Mouse (Mus musculus): Measurements from ENCODE around the gene Cfap61. TPM values are rescaled to one million over a fixed set of nuclear protein-coding genes. Genes with fewer than 3 reads are reported as not detected.
A peak's percentile ranks its signal among the peaks of the same experiment; 100 is the strongest.

Cfap61 gene
- polyA plus RNA-seq, 1 experiment from 2014 or later: 4.2 TPM

- Histone ChIP-seq H3K27ac (no peak overlapping the region), H3K9me3 (ENCODE audit: control insufficient read depth, low read length) (no peaks in the 10 kb centered on the region), H3K4me3 (replicated peaks; ENCODE audit: low read length) (no peak overlapping the region), H3K36me3 (replicated peaks; ENCODE audit: control insufficient read depth, insufficient read depth) (no peaks in the 10 kb centered on the region), H3K4me2 (replicated peaks) (no peak overlapping the region), H3K4me1 (replicated peaks; ENCODE audit: control insufficient read depth, insufficient read depth, low read length) (no peaks in the 10 kb centered on the region), H3K9ac (no peak overlapping the region), H3K27me3 (ENCODE audit: control insufficient read depth, insufficient read depth, low read length) (no peaks in the 10 kb centered on the region)
- ATAC-seq (ENCODE audit: low FRiP score) (no peak), DNase-seq (ENCODE audit: low spot score) (no peak)
- WGBS: 91% methylated on average over 6 of the region's 6 CpGs
Measured at GRCm38 (mm10) chr2:146134275-146134674, 199.7 kb downstream of the Cfap61 start.

- Histone ChIP-seq H3K4me2 (replicated peaks) (no peak overlapping the region), H3K4me3 (replicated peaks; ENCODE audit: low read length) (no peak overlapping the region), H3K9ac (no peak overlapping the region), H3K27ac (no peak overlapping the region), H3K36me3 (replicated peaks; ENCODE audit: control insufficient read depth, insufficient read depth) (no peaks in the 10 kb centered on the region), H3K27me3 (ENCODE audit: control insufficient read depth, insufficient read depth, low read length) (no peaks in the 10 kb centered on the region), H3K4me1 (replicated peaks; ENCODE audit: control insufficient read depth, insufficient read depth, low read length) (no peaks in the 10 kb centered on the region), H3K9me3 (ENCODE audit: control insufficient read depth, low read length) (no peaks in the 10 kb centered on the region)
- no peak for ATAC-seq (ENCODE audit: low FRiP score)
- WGBS: 66% methylated on average over 3 of the region's 3 CpGs
- DNase-seq (ENCODE audit: low spot score): no peak
Measured at GRCm38 (mm10) chr2:146140711-146141110, 206.1 kb downstream of the Cfap61 start.

GRCm38 (mm10) chr2:146147306-146147705, 212.7 kb downstream of the Cfap61 start:
- Histone ChIP-seq H3K4me2 (replicated peaks) (no peak overlapping the region), H3K27ac (no peak overlapping the region), H3K9ac (no peak overlapping the region), H3K27me3 (ENCODE audit: control insufficient read depth, insufficient read depth, low read length) (no peaks in the 10 kb centered on the region), H3K36me3 (replicated peaks; ENCODE audit: control insufficient read depth, insufficient read depth) (no peaks in the 10 kb centered on the region), H3K4me1 (replicated peaks; ENCODE audit: control insufficient read depth, insufficient read depth, low read length) (no peaks in the 10 kb centered on the region), H3K9me3 (ENCODE audit: control insufficient read depth, low read length) (no peaks in the 10 kb centered on the region), H3K4me3 (replicated peaks; ENCODE audit: low read length) (no peak overlapping the region)
- DNase-seq (ENCODE audit: low spot score) (no peak), ATAC-seq (ENCODE audit: low FRiP score) (no peak)
- WGBS: 88% methylated on average over 4 of the region's 4 CpGs

- Histone ChIP-seq H3K27ac (no peak overlapping the region), H3K4me3 (replicated peaks; ENCODE audit: low read length) (no peak overlapping the region), H3K27me3 (ENCODE audit: control insufficient read depth, insufficient read depth, low read length) (no peaks in the 10 kb centered on the region), H3K4me2 (replicated peaks) (no peak overlapping the region), H3K4me1 (replicated peaks; ENCODE audit: control insufficient read depth, insufficient read depth, low read length) (no peaks in the 10 kb centered on the region), H3K9ac (no peak overlapping the region), H3K36me3 (replicated peaks; ENCODE audit: control insufficient read depth, insufficient read depth) (no peaks in the 10 kb centered on the region), H3K9me3 (ENCODE audit: control insufficient read depth, low read length) (no peaks in the 10 kb centered on the region)
- no peak for ATAC-seq (ENCODE audit: low FRiP score)
- 95% methylated on average over 5 of the region's 5 CpGs for WGBS
- DNase-seq (ENCODE audit: low spot score): no peak
Measured at GRCm38 (mm10) chr2:146147801-146148200, 213.2 kb downstream of the Cfap61 start.

GRCm38 (mm10) chr2:146149206-146149974, 214.8 kb downstream of the Cfap61 start:
- no peak overlapping the region for H3K27ac ChIP-seq
- DNase-seq (ENCODE audit: low spot score) (no peak), ATAC-seq (ENCODE audit: low FRiP score) (no peak)
- no peak overlapping the region for H3K4me2 ChIP-seq (replicated peaks)
- no peak overlapping the region for H3K9ac ChIP-seq
- H3K27me3 ChIP-seq (ENCODE audit: control insufficient read depth, insufficient read depth, low read length): no peaks in the 10 kb centered on the region
- no peaks in the 10 kb centered on the region for H3K9me3 ChIP-seq (ENCODE audit: control insufficient read depth, low read length)
- H3K36me3 ChIP-seq (replicated peaks; ENCODE audit: control insufficient read depth, insufficient read depth): no peaks in the 10 kb centered on the region
- H3K4me3 ChIP-seq (replicated peaks; ENCODE audit: low read length): no peak overlapping the region
- no peaks in the 10 kb centered on the region for H3K4me1 ChIP-seq (replicated peaks; ENCODE audit: control insufficient read depth, insufficient read depth, low read length)
- WGBS: 88% methylated on average over 15 of the region's 15 CpGs

GRCm38 (mm10) chr2:146168017-146168803, 233.6 kb downstream of the Cfap61 start:
- H3K9ac ChIP-seq: no peak overlapping the region
- no peak overlapping the region for H3K4me3 ChIP-seq (replicated peaks; ENCODE audit: low read length)
- DNase-seq (ENCODE audit: low spot score) (peak; percentile 63), ATAC-seq (ENCODE audit: low FRiP score) (peak; percentile 83)
- WGBS: 28% methylated on average over 14 of the region's 14 CpGs
- no peaks in the 10 kb centered on the region for H3K9me3 ChIP-seq (ENCODE audit: control insufficient read depth, low read length)
- H3K27ac ChIP-seq: no peak overlapping the region
- H3K4me1 ChIP-seq (replicated peaks; ENCODE audit: control insufficient read depth, insufficient read depth, low read length): 0 out of 2 replicates have a peak, but pooled peaks cover 11% of the 10 kb centered on the region
- no peak overlapping the region for H3K4me2 ChIP-seq (replicated peaks)
- no peaks in the 10 kb centered on the region for H3K27me3 ChIP-seq (ENCODE audit: control insufficient read depth, insufficient read depth, low read length)
- H3K36me3 ChIP-seq (replicated peaks; ENCODE audit: control insufficient read depth, insufficient read depth): no peaks in the 10 kb centered on the region

- WGBS: 34% methylated on average over 7 of the region's 7 CpGs
- DNase-seq (ENCODE audit: low spot score): no peak
- H3K4me2 ChIP-seq (replicated peaks): no peak overlapping the region
- ATAC-seq (ENCODE audit: low FRiP score): no peak
- H3K36me3 ChIP-seq (replicated peaks; ENCODE audit: control insufficient read depth, insufficient read depth): no peaks in the 10 kb centered on the region
- H3K9me3 ChIP-seq (ENCODE audit: control insufficient read depth, low read length): no peaks in the 10 kb centered on the region
- no peak overlapping the region for H3K9ac ChIP-seq
- no peak overlapping the region for H3K27ac ChIP-seq
- H3K4me3 ChIP-seq (replicated peaks; ENCODE audit: low read length): no peak overlapping the region
- H3K4me1 ChIP-seq (replicated peaks; ENCODE audit: control insufficient read depth, insufficient read depth, low read length): 0 out of 2 replicates have a peak, but pooled peaks cover 11% of the 10 kb centered on the region
- no peaks in the 10 kb centered on the region for H3K27me3 ChIP-seq (ENCODE audit: control insufficient read depth, insufficient read depth, low read length)
Measured at GRCm38 (mm10) chr2:146169492-146169891, 234.9 kb downstream of the Cfap61 start.

GRCm38 (mm10) chr2:146172106-146172505, 237.5 kb downstream of the Cfap61 start:
- no peak for ATAC-seq (ENCODE audit: low FRiP score)
- DNase-seq (ENCODE audit: low spot score): no peak
- H3K4me1 ChIP-seq (replicated peaks; ENCODE audit: control insufficient read depth, insufficient read depth, low read length): 0 out of 2 replicates have a peak, but pooled peaks cover 11% of the 10 kb centered on the region
- no peaks in the 10 kb centered on the region for H3K36me3 ChIP-seq (replicated peaks; ENCODE audit: control insufficient read depth, insufficient read depth)
- no peak overlapping the region for H3K27ac ChIP-seq
- no peak overlapping the region for H3K9ac ChIP-seq
- H3K9me3 ChIP-seq (ENCODE audit: control insufficient read depth, low read length): no peaks in the 10 kb centered on the region
- no peaks in the 10 kb centered on the region for H3K27me3 ChIP-seq (ENCODE audit: control insufficient read depth, insufficient read depth, low read length)
- 31% methylated on average over 4 of the region's 4 CpGs for WGBS
- no peak overlapping the region for H3K4me2 ChIP-seq (replicated peaks)
- no peak overlapping the region for H3K4me3 ChIP-seq (replicated peaks; ENCODE audit: low read length)

- Histone ChIP-seq H3K4me1 (replicated peaks; ENCODE audit: control insufficient read depth, insufficient read depth, low read length) (no peaks in the 10 kb centered on the region), H3K9ac (no peak overlapping the region), H3K9me3 (ENCODE audit: control insufficient read depth, low read length) (no peaks in the 10 kb centered on the region), H3K27ac (no peak overlapping the region), H3K4me3 (replicated peaks; ENCODE audit: low read length) (no peak overlapping the region), H3K27me3 (ENCODE audit: control insufficient read depth, insufficient read depth, low read length) (no peaks in the 10 kb centered on the region), H3K4me2 (replicated peaks) (no peak overlapping the region), H3K36me3 (replicated peaks; ENCODE audit: control insufficient read depth, insufficient read depth) (no peaks in the 10 kb centered on the region)
- 79% methylated on average over 7 of the region's 7 CpGs for WGBS
- ATAC-seq (ENCODE audit: low FRiP score) (no peak), DNase-seq (ENCODE audit: low spot score) (no peak)
Measured at GRCm38 (mm10) chr2:146174173-146174572, 239.6 kb downstream of the Cfap61 start.

Measured in hindbrain, embryonic 14.5 days (tissue).